ENCODE assay signal across 1 mouse cellular context in genomic region chr11:51633200-51633599, GRCm38 (mm10). TPM values are rescaled to one million over a fixed set of nuclear protein-coding genes. Genes with fewer than 3 reads are reported as not detected.
"Had no signal": no experiment of that assay in that cellular context is flagged by ENCODE, and none has a peak within 500 bp of the region (broad histone marks: within the 10 kb centered on the region; RNA-seq: fewer than 3 reads in every experiment).

No protein-coding gene starts in this region.

RNA-seq across cellular contexts. Expression of gene D930048N14Rik, which starts 17.6 kb away (rescaled TPM):
- total RNA-seq: megakaryocyte-erythroid progenitor cell, adult 5-6 weeks had no signal
